Mouse (Mus musculus): ENCODE measurements around the gene Zfp985. TPM values are rescaled to one million over a fixed set of nuclear protein-coding genes. Genes with fewer than 3 reads are reported as not detected.
"Not testable (repeated sequence)": the region's sequence is repeated elsewhere in the genome, so short reads cannot be mapped to it uniquely, and the experiment has no call there.

The Zfp985 gene
- total RNA-seq (2015): 0.07 and 0.09 TPM in 2 replicates
- 0.08 TPM in 1 of 2 replicates, not detected in the other for total RNA-seq (2017)

- ATAC-seq (ENCODE audit: poor library complexity, severe bottlenecking): not testable (repeated sequence)
These were observed at the start of gene Zfp985 for GRCm38 (mm10) chr4:147553071-147553470. Gene Zfp985 (plus strand): TSS chr4:147553277.

- ATAC-seq (ENCODE audit: poor library complexity, severe bottlenecking): no peak
These were observed 43.9 kb upstream of the Zfp985 start for GRCm38 (mm10) chr4:147509174-147509573.

GRCm38 (mm10) chr4:147518981-147519380, 34.1 kb upstream of the Zfp985 start:
- peak; percentile 28 for ATAC-seq (ENCODE audit: poor library complexity, severe bottlenecking)

GRCm38 (mm10) chr4:147520100-147520499, 33.0 kb upstream of the Zfp985 start:
- ATAC-seq (ENCODE audit: poor library complexity, severe bottlenecking): peak; percentile 20; the same call in 1 of the 2 replicates

- no peak for ATAC-seq (ENCODE audit: poor library complexity, severe bottlenecking)
These were observed 28.0 kb upstream of the Zfp985 start for GRCm38 (mm10) chr4:147525125-147525524.

GRCm38 (mm10) chr4:147530366-147530765, 22.7 kb upstream of the Zfp985 start:
- no peak for ATAC-seq (ENCODE audit: poor library complexity, severe bottlenecking)

GRCm38 (mm10) chr4:147535916-147536315, 17.2 kb upstream of the Zfp985 start:
- not testable (repeated sequence) for ATAC-seq (ENCODE audit: poor library complexity, severe bottlenecking)

- no peak for ATAC-seq (ENCODE audit: poor library complexity, severe bottlenecking)
These were observed 15.4 kb upstream of the Zfp985 start for GRCm38 (mm10) chr4:147537702-147538101.

- not testable (repeated sequence) for ATAC-seq (ENCODE audit: poor library complexity, severe bottlenecking)
These were observed 13.2 kb upstream of the Zfp985 start, which contains the start of gene Gm16503 for GRCm38 (mm10) chr4:147539918-147540317. Gene Gm16503 (plus strand): TSS chr4:147540218.

- no peak for ATAC-seq (ENCODE audit: poor library complexity, severe bottlenecking)
These were observed 12.0 kb upstream of the Zfp985 start for GRCm38 (mm10) chr4:147541105-147541504.

- not testable (repeated sequence) for ATAC-seq (ENCODE audit: poor library complexity, severe bottlenecking)
These were observed 1.3 kb downstream of the Zfp985 start for GRCm38 (mm10) chr4:147554361-147554760.

GRCm38 (mm10) chr4:147556921-147557320, 3.8 kb downstream of the Zfp985 start:
- not testable (repeated sequence) for ATAC-seq (ENCODE audit: poor library complexity, severe bottlenecking)

GRCm38 (mm10) chr4:147558011-147558410, 4.9 kb downstream of the Zfp985 start:
- ATAC-seq (ENCODE audit: poor library complexity, severe bottlenecking): not testable (repeated sequence)

- ATAC-seq (ENCODE audit: poor library complexity, severe bottlenecking): not testable (repeated sequence)
These were observed 6.0 kb downstream of the Zfp985 start for GRCm38 (mm10) chr4:147559096-147559495.

GRCm38 (mm10) chr4:147565426-147566220, 12.5 kb downstream of the Zfp985 start:
- ATAC-seq (ENCODE audit: poor library complexity, severe bottlenecking): no peak

- ATAC-seq (ENCODE audit: poor library complexity, severe bottlenecking): not testable (repeated sequence)
These were observed 18.1 kb downstream of the Zfp985 start for GRCm38 (mm10) chr4:147571156-147571555.

- peak; percentile 43; the same call in 1 of the 2 replicates for ATAC-seq (ENCODE audit: poor library complexity, severe bottlenecking)
These were observed 26.3 kb downstream of the Zfp985 start for GRCm38 (mm10) chr4:147579371-147579770.

GRCm38 (mm10) chr4:147586511-147587473, 33.7 kb downstream of the Zfp985 start:
- peak; percentile 38; the same call in 1 of the 2 replicates for ATAC-seq (ENCODE audit: poor library complexity, severe bottlenecking)

- ATAC-seq (ENCODE audit: poor library complexity, severe bottlenecking): not testable (repeated sequence)
These were observed 41.6 kb downstream of the Zfp985 start for GRCm38 (mm10) chr4:147594630-147595029.

GRCm38 (mm10) chr4:147597685-147598084, 44.6 kb downstream of the Zfp985 start:
- no peak for ATAC-seq (ENCODE audit: poor library complexity, severe bottlenecking)

GRCm38 (mm10) chr4:147598831-147599230, 45.8 kb downstream of the Zfp985 start:
- no peak for ATAC-seq (ENCODE audit: poor library complexity, severe bottlenecking)
